Mouse (Mus musculus) frontal cortex, postnatal 25 days (tissue): ENCODE measurements around the gene Olfr706.
"Not testable (repeated sequence)": the region's sequence is repeated elsewhere in the genome, so short reads cannot be mapped to it uniquely, and the experiment has no call there.

Experiments used
- DNase-seq, 2 experiments: peaks; one replicate each; pipeline ENCODE4 v3.0.0; 2022; ENCODE audit warnings: low spot score in 2 of 2

Gene Olfr706

DNA sequence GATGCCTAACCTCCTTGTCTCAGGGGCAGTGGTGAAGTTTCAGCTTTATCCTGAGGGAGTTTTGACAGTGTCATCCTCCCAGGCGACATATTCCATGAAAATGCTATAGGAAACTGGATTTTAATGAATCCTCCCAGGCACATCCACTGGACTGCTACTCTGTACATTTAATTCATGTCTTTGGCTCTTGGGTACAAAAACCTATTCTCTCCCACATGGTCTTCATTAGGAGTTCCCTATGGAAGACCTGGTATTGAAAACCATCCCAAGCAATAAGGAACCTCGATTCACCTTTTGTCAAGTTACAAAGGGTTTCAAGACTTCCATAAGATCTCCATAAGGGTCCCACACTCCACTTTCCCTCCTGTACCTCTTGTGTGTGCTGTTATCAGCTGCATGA, at the start of gene Olfr706:
TSS of gene Olfr706 (minus strand) at position 101 of the 400 bp plus-strand sequence.
- no peak for DNase-seq

DNA sequence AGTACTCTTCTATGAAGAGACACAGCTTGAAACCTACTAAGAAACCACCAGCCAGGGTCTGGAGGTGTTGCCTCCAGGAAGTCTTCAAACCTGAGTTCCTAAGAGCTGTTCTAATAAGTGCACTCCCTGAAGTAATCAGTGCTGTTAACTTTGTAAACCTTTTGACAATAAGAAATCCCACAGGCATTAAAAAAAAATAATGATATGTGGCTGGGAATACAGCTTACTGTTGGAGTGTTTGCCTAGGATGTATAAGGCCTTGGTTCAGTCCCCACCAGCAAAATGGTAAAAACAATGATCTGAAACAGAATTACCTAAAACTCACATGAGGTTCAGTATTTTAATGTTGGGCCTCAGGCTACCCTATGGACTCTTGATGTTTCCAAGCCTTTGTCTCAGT, 44.2 kb upstream of the Olfr706 start, which contains the start of gene Olfr709-ps1:
TSS of gene Olfr709-ps1 (minus strand) at position 101 of the 400 bp plus-strand sequence.
- DNase-seq = no peak

DNA sequence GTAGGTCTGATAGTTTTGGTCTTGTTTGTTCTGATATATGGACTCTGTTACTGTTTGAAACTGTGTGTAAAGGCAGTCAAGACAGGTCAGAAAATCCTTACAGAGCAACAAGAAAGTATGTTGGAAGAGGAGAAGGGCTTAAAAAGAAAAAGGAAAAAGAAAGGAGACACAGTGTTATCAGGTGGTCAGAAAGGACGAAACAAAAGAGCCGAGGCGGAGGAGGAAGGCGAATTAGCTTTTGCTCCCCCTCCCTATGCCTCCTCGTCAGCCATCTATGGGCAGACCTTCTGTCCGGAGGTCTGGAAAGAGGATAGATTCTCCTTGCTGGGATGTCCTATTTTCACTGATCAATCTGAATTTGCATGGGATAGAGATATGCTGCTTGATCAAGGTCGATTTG, 33.0 kb upstream of the Olfr706 start:
- DNase-seq = not testable (repeated sequence)

DNA sequence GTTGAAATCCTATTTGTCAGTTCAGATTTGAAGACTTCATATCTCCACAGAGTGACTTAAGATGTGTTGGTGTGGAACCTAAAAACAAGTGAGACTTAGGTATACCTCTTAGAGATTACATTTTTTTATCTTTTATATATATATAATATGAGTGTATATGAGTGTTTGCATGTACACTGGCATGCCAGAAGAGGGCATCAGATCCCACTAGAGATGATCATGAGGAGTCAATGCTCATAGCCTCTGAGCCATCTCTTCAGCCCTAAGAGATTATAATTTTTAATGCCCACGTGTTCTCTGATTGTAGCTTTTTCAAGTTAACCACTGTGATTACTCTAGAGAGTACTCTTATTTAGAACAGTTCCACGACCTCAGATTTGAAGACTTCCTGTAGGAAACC, 19.7 kb upstream of the Olfr706 start, which contains the start of gene Olfr1532-ps1:
TSS of gene Olfr1532-ps1 (plus strand) at position 326 of the 400 bp plus-strand sequence.
- no peak for DNase-seq

DNA sequence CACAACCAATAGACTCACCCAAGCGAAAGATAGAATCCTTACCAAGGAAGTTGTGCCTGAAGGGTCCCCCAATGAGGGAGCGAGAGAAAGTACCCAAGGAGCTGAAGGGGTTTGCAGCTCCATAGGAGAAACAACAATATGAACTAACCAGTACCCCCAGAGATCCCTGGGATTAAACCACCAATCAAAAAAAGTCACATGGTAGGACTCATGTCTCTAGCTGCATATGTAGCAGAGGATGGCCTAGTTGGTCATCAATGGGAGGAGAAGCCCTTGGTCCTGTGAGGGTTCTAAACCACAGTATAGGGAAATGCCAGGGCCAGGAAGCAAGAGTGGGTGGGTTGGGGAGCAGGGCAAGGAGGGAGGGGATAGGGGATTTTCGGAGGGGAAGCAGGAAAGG, 13.2 kb upstream of the Olfr706 start, which contains the start of gene Olfr707:
TSS of gene Olfr707 (minus strand) at position 101 of the 400 bp plus-strand sequence.
- DNase-seq = not testable (repeated sequence)

DNA sequence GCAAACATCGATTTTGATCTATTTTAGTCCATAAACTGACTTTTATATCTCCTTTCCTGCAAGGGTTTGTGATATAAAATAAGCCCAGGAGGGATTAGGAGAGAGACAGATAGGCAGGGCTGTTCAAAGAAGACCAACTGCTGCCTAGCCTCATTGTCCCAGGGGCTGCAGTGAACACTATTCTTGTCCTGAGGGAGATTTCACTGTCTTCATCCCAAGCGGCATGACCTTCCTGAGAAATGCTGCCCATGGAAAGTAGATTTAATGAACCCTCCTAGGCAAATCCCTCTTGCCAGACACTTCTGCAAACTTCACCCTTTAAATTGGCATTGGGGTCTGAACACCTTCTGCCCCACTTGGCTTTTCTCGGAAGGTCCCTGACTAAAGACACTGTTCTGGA, 11.2 kb downstream of the Olfr706 start, which contains the start of gene Olfr705:
TSS of gene Olfr705 (minus strand) at position 101 of the 400 bp plus-strand sequence.
- no peak for DNase-seq

DNA sequence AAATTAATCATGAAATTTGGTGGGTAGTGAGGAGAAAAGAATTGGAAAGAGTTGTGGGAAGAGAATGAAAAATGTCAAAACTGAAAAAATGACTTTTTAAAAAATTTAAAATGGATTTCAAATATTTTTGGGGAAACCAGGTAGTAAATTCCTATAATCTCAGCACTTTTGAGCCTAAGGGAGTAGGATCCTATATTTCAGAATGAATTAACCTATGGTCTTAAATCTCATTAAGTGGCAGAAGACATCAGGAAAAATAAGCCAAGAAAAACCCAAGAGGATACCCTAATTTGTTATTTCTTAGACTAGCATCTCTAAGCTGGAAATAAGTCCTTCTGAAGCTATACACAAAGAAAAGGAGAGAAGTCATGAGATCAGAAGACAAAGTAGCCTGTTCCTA, 25.1 kb downstream of the Olfr706 start, which contains the start of gene Olfr704:
TSS of gene Olfr704 (plus strand) at position 301 of the 400 bp plus-strand sequence.
- DNase-seq = no peak

DNA sequence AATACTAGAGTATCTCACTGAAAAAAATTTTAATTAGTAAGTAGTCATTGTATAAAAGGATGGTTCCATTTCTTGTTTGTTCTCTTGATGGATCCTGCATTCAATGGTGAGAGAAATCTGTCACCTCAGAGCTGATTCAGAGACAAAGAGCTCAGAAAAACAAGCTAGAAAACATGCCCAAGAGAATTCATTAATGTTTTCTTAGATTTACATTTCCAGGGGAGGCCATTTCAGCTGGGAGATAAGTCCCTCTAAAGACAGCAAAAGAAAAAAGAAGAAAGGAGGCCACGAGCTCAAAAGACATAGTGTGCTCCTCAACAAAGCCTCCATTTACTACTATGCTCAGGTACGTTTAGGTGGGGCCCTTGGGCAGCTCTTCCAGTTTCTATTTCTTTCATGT, 44.9 kb downstream of the Olfr706 start, which contains the start of gene Olfr703:
TSS of gene Olfr703 (plus strand) at position 301 of the 400 bp plus-strand sequence.
- no peak for DNase-seq

DNA sequence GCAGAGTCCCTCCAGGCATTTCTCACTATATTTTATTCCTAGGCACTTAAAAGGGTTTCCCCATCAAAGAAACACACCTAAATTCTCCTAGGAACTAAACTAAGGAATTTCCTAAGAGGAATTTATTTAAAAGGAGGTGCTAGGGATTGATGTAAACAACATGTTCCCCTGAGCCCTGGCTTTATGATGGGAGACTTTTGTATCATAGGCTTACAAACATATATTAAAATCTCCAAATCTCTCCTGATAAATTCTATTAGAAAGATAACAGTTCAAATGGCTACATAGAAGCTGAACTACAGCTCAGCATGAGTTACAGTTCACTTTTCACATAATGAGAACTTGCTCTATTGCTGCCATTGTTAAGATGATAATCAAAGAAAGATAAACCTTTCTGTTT, 54.2 kb downstream of the Olfr706 start, which contains the start of gene Olfr702:
TSS of gene Olfr702 (minus strand) at position 101 of the 400 bp plus-strand sequence.
- DNase-seq = no peak
